Mouse (Mus musculus): Measurements from ENCODE around the gene AC170998.1. TPM values are rescaled to one million over a fixed set of nuclear protein-coding genes. Genes with fewer than 3 reads are reported as not detected.

AC170998.1 gene
- polyA plus RNA-seq (2015; fragmentation: Nextera tagmentation; extraction: Ambion mirVana) = 1.6 and 2.3 TPM in 2 replicates

DNA sequence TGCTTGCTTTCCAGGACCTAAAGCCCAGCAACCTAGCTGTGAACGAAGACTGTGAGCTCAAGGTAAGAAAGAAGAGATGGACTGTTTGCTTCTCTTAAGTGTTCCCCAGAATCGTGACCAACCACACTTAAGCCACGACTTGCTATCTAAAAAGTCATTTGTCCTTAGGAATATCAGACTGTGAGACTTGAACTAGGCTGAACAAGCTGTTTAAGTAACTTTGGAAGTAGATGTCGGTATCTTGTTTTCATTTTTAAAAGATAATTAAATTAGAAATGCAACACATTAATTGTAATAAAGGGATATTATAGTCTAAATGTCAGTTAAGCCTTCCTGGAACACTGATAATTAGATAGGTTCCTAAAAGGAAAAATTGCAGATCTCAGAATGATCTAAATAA lies at the start of gene AC170998.1:
Gene AC170998.1 (plus strand): TSS at position 301 of the 400 bp plus-strand sequence.

DNA sequence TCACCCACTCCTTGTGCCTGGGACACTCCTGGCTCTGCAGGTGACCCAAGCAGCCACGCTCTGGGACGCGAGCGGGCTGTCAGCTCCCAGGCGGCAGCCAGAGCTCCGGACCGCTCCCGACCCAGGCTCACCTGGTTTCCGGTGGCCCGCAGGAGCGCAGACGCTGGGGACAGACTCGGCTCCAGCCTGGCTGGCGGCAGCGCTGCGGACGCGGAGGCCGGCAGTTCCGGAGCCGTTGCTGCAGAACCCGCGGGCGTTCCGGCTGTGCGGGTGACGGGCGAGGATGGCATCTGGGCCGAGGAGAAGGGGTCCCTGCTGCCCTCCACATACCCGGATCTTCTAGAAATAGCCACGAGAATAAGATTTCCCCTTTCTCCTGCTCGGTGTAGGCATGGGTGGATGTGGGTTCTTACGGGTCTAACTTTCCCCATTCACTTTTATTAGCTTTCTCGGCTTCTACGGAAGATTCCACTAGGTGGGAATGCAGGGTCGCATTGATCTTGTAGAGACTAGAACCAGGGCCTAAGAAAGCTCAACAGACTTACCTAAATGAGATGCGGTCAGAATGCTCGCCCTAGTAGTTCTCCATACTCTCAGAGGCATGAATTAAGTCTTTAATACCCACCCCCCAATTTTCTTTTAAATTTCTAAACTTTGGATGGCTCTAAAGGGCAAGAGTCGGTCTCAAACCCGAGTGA lies 36.1 kb upstream of the AC170998.1 start, which contains the start of gene Slc26a8:
Gene Slc26a8 (minus strand): TSS at position 648 of the 698 bp plus-strand sequence.

DNA sequence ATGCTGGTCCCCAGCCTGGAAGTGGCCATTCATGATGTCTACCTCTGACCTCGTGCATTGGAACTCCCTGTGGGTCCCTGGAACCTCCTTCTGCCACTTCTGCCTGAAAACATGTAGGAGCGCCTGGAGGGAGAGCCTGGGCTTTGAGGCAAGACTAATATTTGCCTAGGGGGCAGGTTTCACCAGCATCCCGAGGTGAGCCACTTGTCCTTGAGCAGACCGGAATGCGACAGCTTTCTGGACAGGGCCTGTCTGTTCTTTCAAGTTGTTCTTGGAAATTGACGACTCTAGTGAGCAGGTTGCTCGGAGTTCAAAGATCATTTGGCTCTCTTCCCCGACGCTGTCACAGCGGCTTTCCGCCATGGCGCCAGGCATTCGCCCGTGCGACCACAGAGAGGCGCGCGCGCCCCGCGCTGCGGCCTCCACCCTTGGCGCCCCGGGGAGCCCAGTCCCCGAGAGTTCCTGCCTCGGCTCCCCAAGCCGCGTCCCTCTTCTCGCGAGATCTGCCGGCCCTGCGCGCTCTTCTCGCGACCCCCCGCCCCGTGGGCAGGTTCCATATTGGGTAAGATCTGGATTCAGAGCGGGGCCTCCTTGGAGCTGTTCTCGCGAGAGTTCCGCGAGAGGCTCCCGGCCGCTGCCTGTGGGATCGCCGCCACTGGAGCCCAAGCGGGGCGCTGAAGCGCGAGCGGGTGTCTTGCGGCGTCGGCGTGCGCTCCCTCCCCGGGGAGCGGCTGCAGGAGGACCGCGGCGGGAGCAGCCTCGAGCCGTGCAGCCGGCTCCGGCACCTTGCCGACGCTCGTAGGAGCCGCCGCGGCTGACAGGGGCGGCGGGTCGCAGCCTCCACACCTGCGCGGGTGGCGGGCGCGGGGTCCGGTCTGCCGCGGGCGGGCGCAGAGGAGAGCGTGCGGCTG lies 34.9 kb upstream of the AC170998.1 start, which contains the start of gene Mapk14:
Gene Mapk14 (plus strand): TSS at position 554 of the 911 bp plus-strand sequence.

DNA sequence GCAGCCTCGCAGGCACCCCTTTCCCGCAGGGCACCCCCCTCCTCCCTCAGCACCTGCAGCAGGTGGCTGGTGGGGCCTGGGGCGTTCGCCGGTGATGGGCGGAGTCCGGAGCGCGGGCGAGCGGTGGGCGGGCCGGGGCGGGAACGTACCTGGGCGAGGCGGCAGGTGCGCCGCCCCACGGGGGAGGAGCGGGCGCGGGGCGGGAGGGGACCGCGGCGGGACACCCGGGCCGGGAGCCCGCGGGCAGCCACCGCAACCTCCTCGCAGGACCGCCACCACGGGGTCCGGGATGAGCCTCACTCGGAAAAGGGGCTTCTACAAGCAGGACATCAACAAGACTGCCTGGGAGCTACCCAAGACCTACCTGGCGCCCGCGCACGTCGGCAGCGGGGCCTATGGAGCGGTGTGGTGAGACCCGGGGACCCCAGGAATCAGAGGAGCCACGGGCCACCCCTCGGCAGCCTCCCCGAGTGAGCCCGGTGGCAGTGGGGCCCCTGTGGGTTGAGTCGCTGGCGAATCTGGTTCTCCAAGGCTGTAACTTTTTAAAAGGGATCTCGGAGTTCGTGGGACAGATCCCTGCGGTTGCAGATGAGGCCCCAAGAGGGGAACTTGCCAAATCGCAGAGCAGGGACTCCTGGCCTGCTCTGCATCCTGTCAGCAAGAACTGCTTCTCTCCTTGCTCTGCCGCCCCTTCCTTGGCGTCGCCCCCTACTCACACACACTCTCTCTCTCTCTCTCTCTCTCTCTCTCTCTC lies 43.4 kb downstream of the AC170998.1 start, which contains the start of gene Mapk13:
Gene Mapk13 (plus strand): TSS at position 177 of the 754 bp plus-strand sequence.

Other genes with a start within 250 kb of the AC170998.1 start
- gene Fkbp5, start 208.6 kb upstream of the AC170998.1 start, polyA plus RNA-seq (2015; fragmentation: Nextera tagmentation; extraction: Ambion mirVana) = 17.4 TPM in 2 replicates
- not detected in 2 replicates for gene Armc12, start 195.3 kb upstream of the AC170998.1 start, polyA plus RNA-seq (2015; fragmentation: Nextera tagmentation; extraction: Ambion mirVana)
- gene Clpsl2, start 176.7 kb upstream of the AC170998.1 start, polyA plus RNA-seq (2015; fragmentation: Nextera tagmentation; extraction: Ambion mirVana) = not detected in 2 replicates
- not detected in 2 replicates for gene Clps, start 165.3 kb upstream of the AC170998.1 start, polyA plus RNA-seq (2015; fragmentation: Nextera tagmentation; extraction: Ambion mirVana)
- 27.5 and 31.4 TPM in 2 replicates for gene Lhfpl5, start 150.4 kb upstream of the AC170998.1 start, polyA plus RNA-seq (2015; fragmentation: Nextera tagmentation; extraction: Ambion mirVana)
- gene Srpk1, start 103.4 kb upstream of the AC170998.1 start, polyA plus RNA-seq (2015; fragmentation: Nextera tagmentation; extraction: Ambion mirVana) = 91.1 and 96.2 TPM in 2 replicates
- 0.84 and 1.4 TPM in 2 replicates for gene Slc26a8, start 35.9 kb upstream of the AC170998.1 start, polyA plus RNA-seq (2015; fragmentation: Nextera tagmentation; extraction: Ambion mirVana)
- 21.0 and 22.4 TPM in 2 replicates for gene Mapk14, start 34.8 kb upstream of the AC170998.1 start, polyA plus RNA-seq (2015; fragmentation: Nextera tagmentation; extraction: Ambion mirVana)
- 0.73 and 1.0 TPM in 2 replicates for gene Mapk13, start 43.2 kb downstream of the AC170998.1 start, polyA plus RNA-seq (2015; fragmentation: Nextera tagmentation; extraction: Ambion mirVana)
- gene Brpf3, start 75.0 kb downstream of the AC170998.1 start, polyA plus RNA-seq (2015; fragmentation: Nextera tagmentation; extraction: Ambion mirVana) = 6.2 and 7.4 TPM in 2 replicates
- gene Pnpla1, start 132.3 kb downstream of the AC170998.1 start, polyA plus RNA-seq (2015; fragmentation: Nextera tagmentation; extraction: Ambion mirVana) = 0.10 and 0.12 TPM in 2 replicates
- gene 4930539E08Rik, start 189.2 kb downstream of the AC170998.1 start, polyA plus RNA-seq (2015; fragmentation: Nextera tagmentation; extraction: Ambion mirVana) = 1.1 and 1.7 TPM in 2 replicates
- 0.23 TPM in 2 replicates for gene Pxt1, start 217.8 kb downstream of the AC170998.1 start, polyA plus RNA-seq (2015; fragmentation: Nextera tagmentation; extraction: Ambion mirVana)
- gene Kctd20, start 225.9 kb downstream of the AC170998.1 start, polyA plus RNA-seq (2015; fragmentation: Nextera tagmentation; extraction: Ambion mirVana) = 48.4 TPM in 2 replicates